Mouse (Mus musculus): ENCODE data around the gene 1700123O20Rik. TPM values are rescaled to one million over a fixed set of nuclear protein-coding genes. Genes with fewer than 3 reads are reported as not detected.
A peak's percentile ranks its signal among the peaks of the same experiment; 100 is the strongest.

1700123O20Rik gene
- total RNA-seq, 1 experiment = 26.7 TPM

- H3K27ac ChIP-seq (ENCODE audit: insufficient read depth, low read depth, low read length, poor library complexity, severe bottlenecking) = peak overlapping the region; percentile 48; the same call in 1 of the 2 replicates
- no peak for DNase-seq (ENCODE audit: low read depth, low spot score)
- H3K4me1 ChIP-seq (ENCODE audit: control insufficient read depth in 2 of 2, insufficient read depth in 2 of 2, low read length in 2 of 2, poor library complexity in 1 of 2) = peaks cover 0 to 13% of the 10 kb centered on the region in 2 experiments; a peak in 2 of 4 replicates
- H3K4me3 ChIP-seq (ENCODE audit: insufficient read depth in 1 of 2, low read depth in 1 of 2, low read length in 2 of 2, poor library complexity in 1 of 2, severe bottlenecking in 1 of 2) = no peak overlapping the region
- no peaks in the 10 kb centered on the region for H3K9me3 ChIP-seq (ENCODE audit: control insufficient read depth, insufficient read depth, low read depth, low read length)
- H3K36me3 ChIP-seq (ENCODE audit: control insufficient read depth, insufficient read depth, low read length, poor library complexity, severe bottlenecking) = peaks cover 60% of the 10 kb centered on the region
- TF ChIP-seq ZC3H11A (IDR thresholded peaks at IDR 0.05; ENCODE audit: borderline replicate concordance, low read depth, low read length) (no peak), MAFK (IDR thresholded peaks at IDR 0.05; ENCODE audit: insufficient read depth, low read depth, low read length) (no peak), CHD2 (IDR thresholded peaks at IDR 0.05; ENCODE audit: low read depth, low read length) (no peak), HCFC1 (IDR thresholded peaks at IDR 0.05; ENCODE audit: borderline replicate concordance, insufficient read depth, low read length) (no peak), ZNF384 (IDR thresholded peaks at IDR 0.05; ENCODE audit: low read depth, low read length) (no peak)
- in situ Hi-C loops (cut with MboI; ENCODE audit: low sequenced_read_pairs in 2 of 2, unreplicated experiment in 2 of 2) = loop anchor here in 1 of 2 experiments (25.0 kb wide), 1 partner anchor 582 kb away; no protein-coding TSS in a partner anchor
- no peak overlapping the region for H3K9ac ChIP-seq (ENCODE audit: insufficient read depth, low read depth, low read length, poor library complexity, severe bottlenecking)
Measured at GRCm38 (mm10) chr14:54644294-54644693, 41.7 kb upstream of the 1700123O20Rik start.

GRCm38 (mm10) chr14:54646455-54646854 lies 39.6 kb upstream of the 1700123O20Rik start:
- Histone ChIP-seq H3K4me3 (ENCODE audit: insufficient read depth in 1 of 2, low read depth in 1 of 2, low read length in 2 of 2, poor library complexity in 1 of 2, severe bottlenecking in 1 of 2) (no peak overlapping the region), H3K27ac (ENCODE audit: insufficient read depth, low read depth, low read length, poor library complexity, severe bottlenecking) (no peak overlapping the region), H3K9ac (ENCODE audit: insufficient read depth, low read depth, low read length, poor library complexity, severe bottlenecking) (no peak overlapping the region), H3K4me1 (ENCODE audit: control insufficient read depth in 2 of 2, insufficient read depth in 2 of 2, low read length in 2 of 2, poor library complexity in 1 of 2) (peaks cover 2 to 19% of the 10 kb centered on the region in 2 experiments; a peak in 3 of 4 replicates), H3K9me3 (ENCODE audit: control insufficient read depth, insufficient read depth, low read depth, low read length) (no peaks in the 10 kb centered on the region), H3K36me3 (ENCODE audit: control insufficient read depth, insufficient read depth, low read length, poor library complexity, severe bottlenecking) (peaks cover 78% of the 10 kb centered on the region)
- no peak for TF ChIP-seq CHD2 (IDR thresholded peaks at IDR 0.05; ENCODE audit: low read depth, low read length)
- no peak for TF ChIP-seq HCFC1 (IDR thresholded peaks at IDR 0.05; ENCODE audit: borderline replicate concordance, insufficient read depth, low read length)
- TF ChIP-seq ZNF384 (IDR thresholded peaks at IDR 0.05; ENCODE audit: low read depth, low read length) = no peak
- TF ChIP-seq ZC3H11A (IDR thresholded peaks at IDR 0.05; ENCODE audit: borderline replicate concordance, low read depth, low read length) = no peak
- no peak for TF ChIP-seq MAFK (IDR thresholded peaks at IDR 0.05; ENCODE audit: insufficient read depth, low read depth, low read length)
- DNase-seq (ENCODE audit: low read depth, low spot score) = no peak
- in situ Hi-C loops (cut with MboI; ENCODE audit: low sequenced_read_pairs in 2 of 2, unreplicated experiment in 2 of 2) = loop anchor here in 1 of 2 experiments (25.0 kb wide), 1 partner anchor 584 kb away; no protein-coding TSS in a partner anchor

GRCm38 (mm10) chr14:54646898-54647636 lies 38.9 kb upstream of the 1700123O20Rik start:
- TF ChIP-seq CHD2 (IDR thresholded peaks at IDR 0.05; ENCODE audit: low read depth, low read length) (no peak), ZNF384 (IDR thresholded peaks at IDR 0.05; ENCODE audit: low read depth, low read length) (no peak), MAFK (IDR thresholded peaks at IDR 0.05; ENCODE audit: insufficient read depth, low read depth, low read length) (no peak), ZC3H11A (IDR thresholded peaks at IDR 0.05; ENCODE audit: borderline replicate concordance, low read depth, low read length) (no peak), HCFC1 (IDR thresholded peaks at IDR 0.05; ENCODE audit: borderline replicate concordance, insufficient read depth, low read length) (no peak)
- in situ Hi-C loops (cut with MboI; ENCODE audit: low sequenced_read_pairs in 2 of 2, unreplicated experiment in 2 of 2) = loop anchor here in 1 of 2 experiments (25.0 kb wide), 1 partner anchor 585 kb away; no protein-coding TSS in a partner anchor
- Histone ChIP-seq H3K4me1 (ENCODE audit: control insufficient read depth in 2 of 2, insufficient read depth in 2 of 2, low read length in 2 of 2, poor library complexity in 1 of 2) (peaks cover 2 to 19% of the 10 kb centered on the region in 2 experiments; a peak in 3 of 4 replicates), H3K9me3 (ENCODE audit: control insufficient read depth, insufficient read depth, low read depth, low read length) (no peaks in the 10 kb centered on the region), H3K27ac (ENCODE audit: insufficient read depth, low read depth, low read length, poor library complexity, severe bottlenecking) (no peak overlapping the region), H3K4me3 (ENCODE audit: insufficient read depth in 1 of 2, low read depth in 1 of 2, low read length in 2 of 2, poor library complexity in 1 of 2, severe bottlenecking in 1 of 2) (no peak overlapping the region), H3K36me3 (ENCODE audit: control insufficient read depth, insufficient read depth, low read length, poor library complexity, severe bottlenecking) (peaks cover 80% of the 10 kb centered on the region), H3K9ac (ENCODE audit: insufficient read depth, low read depth, low read length, poor library complexity, severe bottlenecking) (no peak overlapping the region)
- no peak for DNase-seq (ENCODE audit: low read depth, low spot score)

GRCm38 (mm10) chr14:54647900-54648299 lies 38.1 kb upstream of the 1700123O20Rik start:
- no peak for DNase-seq (ENCODE audit: low read depth, low spot score)
- H3K4me1 ChIP-seq (ENCODE audit: control insufficient read depth in 2 of 2, insufficient read depth in 2 of 2, low read length in 2 of 2, poor library complexity in 1 of 2) = peaks cover 5 to 21% of the 10 kb centered on the region in 2 experiments; a peak in 3 of 4 replicates
- peaks cover 73% of the 10 kb centered on the region for H3K36me3 ChIP-seq (ENCODE audit: control insufficient read depth, insufficient read depth, low read length, poor library complexity, severe bottlenecking)
- TF ChIP-seq MAFK (IDR thresholded peaks at IDR 0.05; ENCODE audit: insufficient read depth, low read depth, low read length) = no peak
- no peak for TF ChIP-seq CHD2 (IDR thresholded peaks at IDR 0.05; ENCODE audit: low read depth, low read length)
- TF ChIP-seq HCFC1 (IDR thresholded peaks at IDR 0.05; ENCODE audit: borderline replicate concordance, insufficient read depth, low read length) = no peak
- TF ChIP-seq ZC3H11A (IDR thresholded peaks at IDR 0.05; ENCODE audit: borderline replicate concordance, low read depth, low read length) = no peak
- no peak for TF ChIP-seq ZNF384 (IDR thresholded peaks at IDR 0.05; ENCODE audit: low read depth, low read length)
- in situ Hi-C loops (cut with MboI; ENCODE audit: low sequenced_read_pairs in 2 of 2, unreplicated experiment in 2 of 2) = loop anchor here in 1 of 2 experiments (25.0 kb wide), 1 partner anchor 586 kb away; no protein-coding TSS in a partner anchor
- no peak overlapping the region for H3K27ac ChIP-seq (ENCODE audit: insufficient read depth, low read depth, low read length, poor library complexity, severe bottlenecking)
- no peak overlapping the region for H3K9ac ChIP-seq (ENCODE audit: insufficient read depth, low read depth, low read length, poor library complexity, severe bottlenecking)
- H3K9me3 ChIP-seq (ENCODE audit: control insufficient read depth, insufficient read depth, low read depth, low read length) = no peaks in the 10 kb centered on the region
- H3K4me3 ChIP-seq (ENCODE audit: insufficient read depth in 1 of 2, low read depth in 1 of 2, low read length in 2 of 2, poor library complexity in 1 of 2, severe bottlenecking in 1 of 2) = no peak overlapping the region
